Mouse (Mus musculus): ENCODE measurements around the gene Tnfrsf14. TPM values are rescaled to one million over a fixed set of nuclear protein-coding genes. Genes with fewer than 3 reads are reported as not detected.

Tnfrsf14 gene
- polyA plus RNA-seq, 1 experiment from 2014 or later, result 1.3 TPM

- H3K4me3 ChIP-seq (replicated peaks; ENCODE audit: low read depth, low read length), result peak overlapping the region; percentile 42
- H3K4me2 ChIP-seq (ENCODE audit: low read length), result peak overlapping the region; percentile 82
- TF ChIP-seq CTCF (IDR thresholded peaks at IDR 0.05; ENCODE audit: low read depth), result no peak
- ATAC-seq (replicated peaks; ENCODE audit: low FRiP score, low read depth) (no peak), DNase-seq (ENCODE audit: low spot score) (no peak)
- H3K9me3 ChIP-seq (replicated peaks; ENCODE audit: low read length), result no peaks in the 10 kb centered on the region
- WGBS, result 23% methylated on average over 20 of the region's 20 CpGs
- H3K9ac ChIP-seq (ENCODE audit: low read depth, low read length), result 0 out of 2 replicates have a peak overlapping the region, but pooled peaks have one; percentile 46
- peaks cover 41% of the 10 kb centered on the region for H3K27me3 ChIP-seq (ENCODE audit: insufficient read depth, low read length)
- H3K36me3 ChIP-seq (ENCODE audit: insufficient read depth, low read length), result no peaks in the 10 kb centered on the region
- no peak overlapping the region for H3K27ac ChIP-seq
- peaks cover 30% of the 10 kb centered on the region for H3K4me1 ChIP-seq (replicated peaks; ENCODE audit: insufficient read depth, low read length)
These were observed 31.8 kb upstream of the Tnfrsf14 start for GRCm38 (mm10) chr4:154960021-154960689.

GRCm38 (mm10) chr4:154958621-154959020 lies 30.3 kb upstream of the Tnfrsf14 start:
- H3K4me3 ChIP-seq (replicated peaks; ENCODE audit: low read depth, low read length), result no peak overlapping the region
- ATAC-seq (replicated peaks; ENCODE audit: low FRiP score, low read depth) (no peak), DNase-seq (ENCODE audit: low spot score) (no peak)
- H3K36me3 ChIP-seq (ENCODE audit: insufficient read depth, low read length), result no peaks in the 10 kb centered on the region
- H3K9ac ChIP-seq (ENCODE audit: low read depth, low read length), result 0 out of 2 replicates have a peak overlapping the region, but pooled peaks have one; percentile 9
- no peak overlapping the region for H3K27ac ChIP-seq
- TF ChIP-seq CTCF (IDR thresholded peaks at IDR 0.05; ENCODE audit: low read depth), result no peak
- H3K4me1 ChIP-seq (replicated peaks; ENCODE audit: insufficient read depth, low read length), result peaks cover 24% of the 10 kb centered on the region
- no peaks in the 10 kb centered on the region for H3K9me3 ChIP-seq (replicated peaks; ENCODE audit: low read length)
- WGBS, result 14% methylated on average over 8 of the region's 8 CpGs
- H3K27me3 ChIP-seq (ENCODE audit: insufficient read depth, low read length), result peaks cover 44% of the 10 kb centered on the region
- no peak overlapping the region for H3K4me2 ChIP-seq (ENCODE audit: low read length)

GRCm38 (mm10) chr4:154958171-154958570 lies 29.8 kb upstream of the Tnfrsf14 start:
- H3K9ac ChIP-seq (ENCODE audit: low read depth, low read length), result 0 out of 2 replicates have a peak overlapping the region, but pooled peaks have one; percentile 9
- peaks cover 44% of the 10 kb centered on the region for H3K27me3 ChIP-seq (ENCODE audit: insufficient read depth, low read length)
- 3% methylated on average over 15 of the region's 15 CpGs for WGBS
- H3K9me3 ChIP-seq (replicated peaks; ENCODE audit: low read length), result no peaks in the 10 kb centered on the region
- H3K4me3 ChIP-seq (replicated peaks; ENCODE audit: low read depth, low read length), result no peak overlapping the region
- no peak overlapping the region for H3K27ac ChIP-seq
- no peak for ATAC-seq (replicated peaks; ENCODE audit: low FRiP score, low read depth)
- H3K4me1 ChIP-seq (replicated peaks; ENCODE audit: insufficient read depth, low read length), result peaks cover 20% of the 10 kb centered on the region
- no peak for TF ChIP-seq CTCF (IDR thresholded peaks at IDR 0.05; ENCODE audit: low read depth)
- H3K4me2 ChIP-seq (ENCODE audit: low read length), result no peak overlapping the region
- DNase-seq (ENCODE audit: low spot score), result no peak
- H3K36me3 ChIP-seq (ENCODE audit: insufficient read depth, low read length), result no peaks in the 10 kb centered on the region

GRCm38 (mm10) chr4:154957289-154957993 lies 29.1 kb upstream of the Tnfrsf14 start:
- TF ChIP-seq CTCF (IDR thresholded peaks at IDR 0.05; ENCODE audit: low read depth), result no peak
- H3K9me3 ChIP-seq (replicated peaks; ENCODE audit: low read length), result no peaks in the 10 kb centered on the region
- H3K27me3 ChIP-seq (ENCODE audit: insufficient read depth, low read length), result peaks cover 47% of the 10 kb centered on the region
- DNase-seq (ENCODE audit: low spot score), result no peak
- no peak for ATAC-seq (replicated peaks; ENCODE audit: low FRiP score, low read depth)
- H3K4me3 ChIP-seq (replicated peaks; ENCODE audit: low read depth, low read length), result no peak overlapping the region
- H3K4me1 ChIP-seq (replicated peaks; ENCODE audit: insufficient read depth, low read length), result peaks cover 20% of the 10 kb centered on the region
- 44% methylated on average over 13 of the region's 13 CpGs for WGBS
- no peak overlapping the region for H3K9ac ChIP-seq (ENCODE audit: low read depth, low read length)
- no peak overlapping the region for H3K4me2 ChIP-seq (ENCODE audit: low read length)
- H3K27ac ChIP-seq, result no peak overlapping the region
- no peaks in the 10 kb centered on the region for H3K36me3 ChIP-seq (ENCODE audit: insufficient read depth, low read length)

GRCm38 (mm10) chr4:154956604-154957003 lies 28.2 kb upstream of the Tnfrsf14 start:
- Histone ChIP-seq H3K9me3 (replicated peaks; ENCODE audit: low read length) (no peaks in the 10 kb centered on the region), H3K4me2 (ENCODE audit: low read length) (no peak overlapping the region), H3K36me3 (ENCODE audit: insufficient read depth, low read length) (no peaks in the 10 kb centered on the region), H3K27me3 (ENCODE audit: insufficient read depth, low read length) (peaks cover 41% of the 10 kb centered on the region), H3K9ac (ENCODE audit: low read depth, low read length) (no peak overlapping the region), H3K4me1 (replicated peaks; ENCODE audit: insufficient read depth, low read length) (peaks cover 19% of the 10 kb centered on the region), H3K4me3 (replicated peaks; ENCODE audit: low read depth, low read length) (no peak overlapping the region), H3K27ac (no peak overlapping the region)
- DNase-seq (ENCODE audit: low spot score) (no peak), ATAC-seq (replicated peaks; ENCODE audit: low FRiP score, low read depth) (no peak)
- TF ChIP-seq CTCF (IDR thresholded peaks at IDR 0.05; ENCODE audit: low read depth), result no peak
- 25% methylated on average over 9 of the region's 9 CpGs for WGBS

GRCm38 (mm10) chr4:154952461-154953241 lies 24.3 kb upstream of the Tnfrsf14 start:
- DNase-seq (ENCODE audit: low spot score) (no peak), ATAC-seq (replicated peaks; ENCODE audit: low FRiP score, low read depth) (no peak)
- TF ChIP-seq CTCF (IDR thresholded peaks at IDR 0.05; ENCODE audit: low read depth), result no peak
- WGBS, result 2% methylated on average over 26 of the region's 26 CpGs
- Histone ChIP-seq H3K36me3 (ENCODE audit: insufficient read depth, low read length) (no peaks in the 10 kb centered on the region), H3K9ac (ENCODE audit: low read depth, low read length) (no peak overlapping the region), H3K4me2 (ENCODE audit: low read length) (no peak overlapping the region), H3K27ac (no peak overlapping the region), H3K9me3 (replicated peaks; ENCODE audit: low read length) (no peaks in the 10 kb centered on the region), H3K27me3 (ENCODE audit: insufficient read depth, low read length) (peaks cover 21% of the 10 kb centered on the region), H3K4me1 (replicated peaks; ENCODE audit: insufficient read depth, low read length) (peaks cover 3% of the 10 kb centered on the region; the same call in 1 of the 2 replicates), H3K4me3 (replicated peaks; ENCODE audit: low read depth, low read length) (no peak overlapping the region)

All from kidney, postnatal 0 days (tissue).